Mouse (Mus musculus): ENCODE results near the gene Poln. TPM values are rescaled to one million over a fixed set of nuclear protein-coding genes. Genes with fewer than 3 reads are reported as not detected.

Gene Poln
- polyA plus RNA-seq, 1 experiment from 2014 or later = 0.61 TPM

Other genes starting within 250 kb of the Poln start
- 55.6 and 57.8 TPM in 2 replicates for gene Nelfa, start 233.0 kb downstream of the Poln start, polyA plus RNA-seq (2016; fragmentation: Nextera tagmentation; extraction: Ambion mirVana)
- 384 and 439 TPM in 2 replicates for gene Gm1673, start 186.0 kb downstream of the Poln start, polyA plus RNA-seq (2016; fragmentation: Nextera tagmentation; extraction: Ambion mirVana)
- gene Nat8l, start 173.5 kb downstream of the Poln start, polyA plus RNA-seq (2016; fragmentation: Nextera tagmentation; extraction: Ambion mirVana) = 3.7 and 4.1 TPM in 2 replicates
- 28.7 and 31.6 TPM in 2 replicates for gene Haus3, start 79 bp upstream of the Poln start, polyA plus RNA-seq (2016; fragmentation: Nextera tagmentation; extraction: Ambion mirVana)
- 29.2 and 35.6 TPM in 2 replicates for gene Mxd4, start 18.3 kb upstream of the Poln start, polyA plus RNA-seq (2016; fragmentation: Nextera tagmentation; extraction: Ambion mirVana)
- 4.5 and 5.2 TPM in 2 replicates for gene Zfyve28, start 119.0 kb upstream of the Poln start, polyA plus RNA-seq (2016; fragmentation: Nextera tagmentation; extraction: Ambion mirVana)
- gene Cfap99, start 119.2 kb upstream of the Poln start, polyA plus RNA-seq (2016; fragmentation: Nextera tagmentation; extraction: Ambion mirVana) = not detected in 2 replicates
- 159 TPM in 2 replicates for gene Rnf4, start 166.8 kb upstream of the Poln start, polyA plus RNA-seq (2016; fragmentation: Nextera tagmentation; extraction: Ambion mirVana)
- gene Fam193a, start 200.5 kb upstream of the Poln start, polyA plus RNA-seq (2016; fragmentation: Nextera tagmentation; extraction: Ambion mirVana) = 14.1 and 17.0 TPM in 2 replicates